ENCODE assay signal across 9 mouse cellular contexts in the genomic region with DNA sequence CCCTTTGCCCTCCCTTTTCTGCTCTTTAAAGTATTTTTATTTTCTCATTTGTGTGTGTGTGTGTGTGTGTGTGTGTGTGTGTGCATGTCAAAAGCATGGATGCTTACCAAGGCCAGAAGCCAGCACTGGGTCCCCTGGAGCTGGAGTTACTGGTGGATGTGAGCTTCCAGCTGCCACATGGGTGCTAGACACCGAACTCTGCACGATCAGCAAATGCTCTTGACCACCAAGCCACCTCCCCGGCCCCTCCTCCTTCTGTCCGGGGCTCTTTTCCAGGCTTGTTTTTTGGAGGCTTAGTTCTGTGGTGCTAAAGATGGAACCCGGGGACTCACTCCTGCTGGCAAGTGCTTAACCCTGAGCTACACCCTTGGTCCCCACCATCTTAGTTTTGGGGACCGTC. TPM values are rescaled to one million over a fixed set of nuclear protein-coding genes. Genes with fewer than 3 reads are reported as not detected.
DNase-seq lines count a peak whose midpoint lies in the region; ATAC-seq and TF ChIP-seq lines count a peak whose summit lies in the region.
"Had no signal": no experiment of that assay in that cellular context is flagged by ENCODE, and none has a peak within 500 bp of the region (broad histone marks: within the 10 kb centered on the region; RNA-seq: fewer than 3 reads in every experiment).

No protein-coding gene starts in this region.

- 83% methylated on average over 6 of the region's 6 CpGs for WGBS in kidney, embryonic 14.5 days
- WGBS in heart, embryonic 16.5 days = 47% methylated on average over 6 of the region's 6 CpGs

- no peak for TF ChIP-seq RAD21 in CH12.LX (IDR thresholded peaks at IDR 0.05; ENCODE audit: low read depth, low read length)

- H3K27me3 ChIP-seq in kidney, embryonic 14.5 days (ENCODE audit: control insufficient read depth, insufficient read depth, low read length) = no peaks in the 10 kb centered on the region
- no peaks in the 10 kb centered on the region for H3K27me3 ChIP-seq in CH12.LX (replicated peaks)
- H3K27me3 ChIP-seq in heart, embryonic 16.5 days (ENCODE audit: control insufficient read depth, insufficient read depth, low read length) = no peaks in the 10 kb centered on the region

- H3K79me2 ChIP-seq in CH12.LX (replicated peaks; ENCODE audit: control insufficient read depth, extremely low read depth, insufficient read depth, poor library complexity, severe bottlenecking) = peaks cover 51% of the 10 kb centered on the region

- H3K4me1 ChIP-seq in kidney, embryonic 14.5 days (ENCODE audit: control insufficient read depth, insufficient read depth, low read length) = no peaks in the 10 kb centered on the region
- peaks cover 11 to 58% of the 10 kb centered on the region in 2 experiments for H3K4me1 ChIP-seq in CH12.LX (ENCODE audit: control insufficient read depth in 1 of 2, insufficient read depth in 2 of 2)
- peaks cover 49% of the 10 kb centered on the region for H3K4me1 ChIP-seq in heart, embryonic 16.5 days (ENCODE audit: control insufficient read depth, insufficient read depth, low read length)

- ATAC-seq in kidney, embryonic 14.5 days (ENCODE audit: low FRiP score, low TSS enrichment) = no peak
- no peak for ATAC-seq in heart, embryonic 16.5 days (replicated peaks; ENCODE audit: extremely low read depth, insufficient read depth, low FRiP score)

- no peak overlapping the region for H3K4me3 ChIP-seq in kidney, embryonic 14.5 days (ENCODE audit: low read length)
- H3K4me3 ChIP-seq in CH12.LX (replicated peaks in 1 of 3; ENCODE audit: low read depth in 2 of 3, low read length in 2 of 3, poor library complexity in 1 of 3) = peak overlapping the region; percentile 20 to 49 (median 48)
- H3K4me3 ChIP-seq in heart, embryonic 16.5 days (ENCODE audit: low read length) = peak overlapping the region; percentile 37

- no peak overlapping the region for H3K4me2 ChIP-seq in kidney, embryonic 14.5 days (replicated peaks; ENCODE audit: low read depth, low read length)
- H3K4me2 ChIP-seq in CH12.LX (ENCODE audit: insufficient read depth, low read depth, poor library complexity, severe bottlenecking) = peak overlapping the region; percentile 98
- peak overlapping the region; percentile 69 for H3K4me2 ChIP-seq in heart, embryonic 16.5 days (ENCODE audit: low read depth, low read length)

- H3K9me3 ChIP-seq in kidney, embryonic 14.5 days (ENCODE audit: control insufficient read depth, low read length) = no peaks in the 10 kb centered on the region
- H3K9me3 ChIP-seq in CH12.LX (replicated peaks; ENCODE audit: low read length) = no peaks in the 10 kb centered on the region
- no peaks in the 10 kb centered on the region for H3K9me3 ChIP-seq in heart, embryonic 16.5 days (replicated peaks; ENCODE audit: control insufficient read depth, low read length)

- dilution Hi-C loops in CH12.LX (cut with MboI; ENCODE audit: extremely low pct_ligation_motif_present, extremely low pct_unique_long_range_greater_than_20kb, low sequenced_read_pairs) = no loop called here

- no peaks in the 10 kb centered on the region for H3K36me3 ChIP-seq in kidney, embryonic 14.5 days (ENCODE audit: control insufficient read depth, insufficient read depth, low read length)
- peaks cover 0 to 21% of the 10 kb centered on the region in 2 experiments for H3K36me3 ChIP-seq in CH12.LX (replicated peaks in 1 of 2; ENCODE audit: control insufficient read depth in 1 of 2, insufficient read depth in 1 of 2, low read length in 1 of 2)
- no peaks in the 10 kb centered on the region for H3K36me3 ChIP-seq in heart, embryonic 16.5 days (ENCODE audit: control insufficient read depth, insufficient read depth)

- no peak for TF ChIP-seq EP300 in CH12.LX (IDR thresholded peaks at IDR 0.05; ENCODE audit: low read length)

- in situ Hi-C loops in CH12.LX (cut with MboI; ENCODE audit: low pct_ligation_motif_present, low pct_unique_long_range_greater_than_20kb, low sequenced_read_pairs) = no loop called here

- no peak overlapping the region for H3K9ac ChIP-seq in kidney, embryonic 14.5 days (ENCODE audit: low read depth, low read length)
- H3K9ac ChIP-seq in CH12.LX (ENCODE audit: insufficient read depth, low read depth) = peak overlapping the region; percentile 79
- H3K9ac ChIP-seq in heart, embryonic 16.5 days (ENCODE audit: low read length) = peak overlapping the region; percentile 64

- H3K27ac ChIP-seq in kidney, embryonic 14.5 days (ENCODE audit: low read depth, low read length) = no peak overlapping the region
- peak overlapping the region; percentile 92 for H3K27ac ChIP-seq in CH12.LX (ENCODE audit: insufficient read depth, low read depth)
- peak overlapping the region; percentile 89 for H3K27ac ChIP-seq in heart, embryonic 16.5 days (ENCODE audit: low read length)

- peak; percentile 20 for DNase-seq in kidney, postnatal 14 days
- peak; percentile 39 for DNase-seq in CH12.LX (ENCODE audit: extremely low read depth)
- peak; percentile 46 for DNase-seq in ZHBTc4 (ENCODE audit: low read depth, low spot score)
- DNase-seq in cerebellum, postnatal 14 days = no peak
- no peak for DNase-seq in left cerebral cortex, adult 8-10 months (ENCODE audit: low spot score in 2 of 2)
- DNase-seq: adrenal gland, adult 8-10 months; cerebellum, adult 9-10 months had no signal

- TF ChIP-seq CTCF in CH12.LX (conservative IDR thresholded peaks at IDR 0.05 in 1 of 2, IDR thresholded peaks at IDR 0.05 in 1 of 2; ENCODE audit: low read depth in 2 of 2, low read length in 2 of 2) = no peak

- TF ChIP-seq POLR2A in CH12.LX (IDR thresholded peaks at IDR 0.05; ENCODE audit: low read depth, low read length) = 0 out of 2 replicates have a peak, but pooled peaks have one; percentile 1

TF ChIP-seq in CH12.LX, 34 proteins besides CTCF, POLR2A, EP300 and RAD21 (continues in another document):
- TF ChIP-seq E2F4 (IDR thresholded peaks at IDR 0.05; ENCODE audit: insufficient replicate concordance, low read depth, low read length) = no peak
- no peak for TF ChIP-seq ZKSCAN1 (IDR thresholded peaks at IDR 0.05; ENCODE audit: borderline replicate concordance, low read depth, low read length)
- TF ChIP-seq USF2 (conservative IDR thresholded peaks at IDR 0.05; ENCODE audit: low read depth, low read length) = no peak
- TF ChIP-seq ZC3H11A (IDR thresholded peaks at IDR 0.05; ENCODE audit: low read depth, low read length) = no peak
- TF ChIP-seq SMC3 (IDR thresholded peaks at IDR 0.05; ENCODE audit: low read depth, low read length) = no peak
- no peak for TF ChIP-seq KAT2A (IDR thresholded peaks at IDR 0.05; ENCODE audit: insufficient replicate concordance, low read length)
- no peak for TF ChIP-seq MYC (IDR thresholded peaks at IDR 0.05; ENCODE audit: low read depth, low read length)
- TF ChIP-seq MAFK (IDR thresholded peaks at IDR 0.05; ENCODE audit: insufficient replicate concordance, low read length) = peak; percentile 44; the same call in 1 of the 2 replicates
- peak; percentile 46; the same call in 1 of the 2 replicates for TF ChIP-seq MAX (IDR thresholded peaks at IDR 0.05; ENCODE audit: low read length)
- no peak for TF ChIP-seq NRF1 (IDR thresholded peaks at IDR 0.05; ENCODE audit: low read depth, low read length)
- TF ChIP-seq ZNF384 (IDR thresholded peaks at IDR 0.05; ENCODE audit: low read depth, low read length) = peak; percentile 35; the same call in 1 of the 2 replicates
- 0 out of 2 replicates have a peak, but pooled peaks have one; percentile 0 for TF ChIP-seq TBP (conservative IDR thresholded peaks at IDR 0.05; ENCODE audit: low read depth, low read length)
- TF ChIP-seq HCFC1 (IDR thresholded peaks at IDR 0.05; ENCODE audit: low read depth, low read length) = no peak
- 0 out of 2 replicates have a peak, but pooled peaks have one; percentile 20 for TF ChIP-seq BHLHE40 (IDR thresholded peaks at IDR 0.05; ENCODE audit: low read depth, low read length)

RNA-seq across cellular contexts. Expression of gene Atmin, which starts 3.7 kb away (rescaled TPM):
- 8.9 and 13.8 TPM in 2 replicates for polyA plus RNA-seq in kidney, embryonic 14.5 days (2014; fragmentation: Nextera tagmentation; extraction: Ambion mirVana)
- total RNA-seq in CH12.LX (2012; rRNA removed) (13.5 and 14.8 TPM in 2 replicates), CH12.LX (2014; rRNA removed) (9.3 and 9.4 TPM in 2 replicates)
- 16.0 and 22.0 TPM in 2 replicates for polyA plus RNA-seq in CH12.LX (2012; ENCODE audit: insufficient read length, low read depth)
- polyA plus RNA-seq in heart, embryonic 16.5 days (2015; fragmentation: Nextera tagmentation; extraction: Ambion mirVana) = 10.2 and 10.7 TPM in 2 replicates
- 10 to 100 TPM; 66.7 to 75.1 (median 71.3) TPM for total RNA-seq in left cerebral cortex, adult 8-10 months (2022)

RNA-seq across cellular contexts. Expression of gene Cenpn, which starts 25.3 kb away (rescaled TPM):
- polyA plus RNA-seq in kidney, embryonic 14.5 days (2014; fragmentation: Nextera tagmentation; extraction: Ambion mirVana) = 47.1 and 53.0 TPM in 2 replicates
- total RNA-seq in CH12.LX (2012; rRNA removed) (26.3 and 28.1 TPM in 2 replicates), CH12.LX (2014; rRNA removed) (51.3 and 52.0 TPM in 2 replicates)
- polyA plus RNA-seq in CH12.LX (2012; ENCODE audit: insufficient read length, low read depth) = 44.1 and 45.6 TPM in 2 replicates
- 27.3 and 28.8 TPM in 2 replicates for polyA plus RNA-seq in heart, embryonic 16.5 days (2015; fragmentation: Nextera tagmentation; extraction: Ambion mirVana)
- 1 to 10 TPM; 1.7 to 3.6 (median 2.7) TPM for total RNA-seq in left cerebral cortex, adult 8-10 months (2022)

RNA-seq across cellular contexts. Expression of gene Cmc2, which starts 25.6 kb away (rescaled TPM):
- 80.2 and 111 TPM in 2 replicates for polyA plus RNA-seq in kidney, embryonic 14.5 days (2014; fragmentation: Nextera tagmentation; extraction: Ambion mirVana)
- 29.1 and 33.6 TPM in 2 replicates for total RNA-seq in CH12.LX (2012; rRNA removed)
- total RNA-seq in CH12.LX (2014; rRNA removed) = 34.4 and 39.4 TPM in 2 replicates
- 55.1 and 56.5 TPM in 2 replicates for polyA plus RNA-seq in CH12.LX (2012; ENCODE audit: insufficient read length, low read depth)
- 126 and 133 TPM in 2 replicates for polyA plus RNA-seq in heart, embryonic 16.5 days (2015; fragmentation: Nextera tagmentation; extraction: Ambion mirVana)
- total RNA-seq in left cerebral cortex, adult 8-10 months (2022) = 10 to 100 TPM; 12.9 to 18.6 (median 16.0) TPM

RNA-seq across cellular contexts. Expression of gene 1700030J22Rik, which starts 31.9 kb away (rescaled TPM):
- 2.5 and 2.7 TPM in 2 replicates for polyA plus RNA-seq in kidney, embryonic 14.5 days (2014; fragmentation: Nextera tagmentation; extraction: Ambion mirVana)
- 0.21 and 0.25 TPM in 2 replicates for total RNA-seq in CH12.LX (2012; rRNA removed)
- 0.35 TPM in 1 of 2 replicates, not detected in the other for total RNA-seq in CH12.LX (2014; rRNA removed)
- polyA plus RNA-seq in CH12.LX (2012; ENCODE audit: insufficient read length, low read depth) = 0.46 and 0.64 TPM in 2 replicates
- polyA plus RNA-seq in heart, embryonic 16.5 days (2015; fragmentation: Nextera tagmentation; extraction: Ambion mirVana) = 0.70 and 1.6 TPM in 2 replicates
- total RNA-seq in left cerebral cortex, adult 8-10 months (2022) = 10 to 100 TPM; 10.7 to 11.9 (median 11.3) TPM

RNA-seq across cellular contexts. Expression of gene Gcsh, which starts 46.5 kb away (rescaled TPM):
- 182 and 198 TPM in 2 replicates for polyA plus RNA-seq in kidney, embryonic 14.5 days (2014; fragmentation: Nextera tagmentation; extraction: Ambion mirVana)
- total RNA-seq in CH12.LX (2012; rRNA removed) = 31.5 and 45.7 TPM in 2 replicates
- total RNA-seq in CH12.LX (2014; rRNA removed) = 66.4 and 74.6 TPM in 2 replicates
- 91.7 and 108 TPM in 2 replicates for polyA plus RNA-seq in CH12.LX (2012; ENCODE audit: insufficient read length, low read depth)
- polyA plus RNA-seq in heart, embryonic 16.5 days (2015; fragmentation: Nextera tagmentation; extraction: Ambion mirVana) = 83.3 and 86.0 TPM in 2 replicates
- 10 to 100 TPM; 40.5 to 44.8 (median 42.6) TPM for total RNA-seq in left cerebral cortex, adult 8-10 months (2022)

Comparison
In these comparisons a context has a peak if more than half of its experiments do, and no peak if none do; other contexts are left out.
1. DNase-seq: peak in kidney, postnatal 14 days (single experiment), CH12.LX (single experiment) and ZHBTc4 (single experiment); none in cerebellum, postnatal 14 days (0 of 2) and left cerebral cortex, adult 8-10 months (0 of 2).